Mouse (Mus musculus): Measurements from ENCODE around the gene Trappc6b.
"Not testable (repeated sequence)": the region's sequence is repeated elsewhere in the genome, so short reads cannot be mapped to it uniquely, and the experiment has no call there.

The Trappc6b gene

DNA sequence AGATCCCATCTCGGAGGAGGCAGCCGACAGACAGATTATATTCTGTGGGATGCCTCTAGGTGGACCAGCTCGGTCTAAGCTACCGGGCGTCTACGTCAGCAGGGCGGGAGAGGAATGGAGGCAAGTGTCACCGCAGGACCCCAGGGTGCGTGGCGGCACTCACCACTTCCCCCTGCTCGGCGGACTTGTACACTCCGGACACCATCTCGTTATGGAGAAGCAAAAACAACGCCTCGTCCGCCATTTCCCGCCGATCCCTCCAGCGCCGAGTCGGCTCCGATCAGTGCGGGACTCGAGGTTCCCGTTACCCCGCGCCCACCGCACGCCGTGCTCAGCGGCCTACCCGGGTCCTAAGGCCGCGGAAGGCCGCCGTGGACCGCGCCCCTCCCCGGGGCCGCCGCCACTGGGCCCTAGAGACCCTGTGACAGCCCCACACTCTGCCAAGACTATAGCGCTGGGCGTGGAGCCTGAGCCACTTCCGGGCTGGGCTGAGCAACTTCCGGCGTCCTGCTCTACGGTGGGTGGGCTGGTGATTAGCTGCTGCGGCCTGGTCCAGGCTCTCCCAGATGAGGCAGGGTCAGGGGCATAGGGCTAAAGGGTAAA, at the start of gene Trappc6b:
TSS of gene Trappc6b (minus strand) at position 480 of the 603 bp plus-strand sequence.
- DNase-seq (ENCODE audit: low read depth, low spot score) = peak; percentile 89

GRCm38 (mm10) chr12:59107926-59108325, 46.7 kb upstream of the Trappc6b start:
- no peak for DNase-seq (ENCODE audit: low read depth, low spot score)

DNA sequence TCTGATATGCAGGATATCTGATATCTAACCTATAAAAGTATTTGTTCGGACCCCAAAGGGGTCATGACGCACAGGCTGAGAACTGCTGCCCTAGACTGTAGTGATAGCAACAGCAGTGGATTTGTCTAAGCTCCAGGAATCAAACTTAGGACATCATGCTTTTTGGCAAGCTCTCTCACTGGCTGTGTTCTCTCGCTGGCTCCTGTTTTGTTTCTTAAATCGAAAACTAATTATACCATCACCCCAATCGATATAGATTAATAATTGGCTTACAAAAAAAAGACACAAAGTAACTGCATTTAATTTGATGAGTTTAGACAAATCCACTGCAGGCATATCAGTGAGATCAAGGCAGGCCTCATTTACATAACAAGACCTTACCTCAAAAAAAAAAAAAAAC, 45.2 kb upstream of the Trappc6b start:
- no peak for DNase-seq (ENCODE audit: low read depth, low spot score)

DNA sequence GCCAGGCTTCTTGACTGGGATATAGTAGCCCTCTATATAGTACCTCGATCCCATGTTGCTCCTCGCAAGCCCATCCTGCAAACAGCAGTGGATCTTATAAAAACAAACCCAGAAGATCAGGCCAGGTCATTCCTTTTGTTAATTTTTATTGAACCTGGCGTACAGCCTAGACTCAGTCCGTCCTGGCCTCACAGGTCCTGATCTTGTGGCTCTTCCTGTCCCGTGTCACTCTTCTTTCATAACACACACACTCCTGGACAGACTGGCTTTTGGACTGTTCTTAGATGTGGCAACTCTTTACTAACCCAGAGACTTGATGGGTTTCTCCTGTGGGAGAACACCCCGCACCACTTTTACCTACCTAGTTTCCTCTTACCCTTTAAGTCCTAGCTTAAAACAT, 44.6 kb upstream of the Trappc6b start:
- DNase-seq (ENCODE audit: low read depth, low spot score) = no peak

GRCm38 (mm10) chr12:59104771-59105170, 43.5 kb upstream of the Trappc6b start:
- DNase-seq (ENCODE audit: low read depth, low spot score) = no peak

- DNase-seq (ENCODE audit: low read depth, low spot score) = peak; percentile 16
Observed at GRCm38 (mm10) chr12:59095104-59096025, 34.1 kb upstream of the Trappc6b start, which contains the start of gene Mia2. Mia2 (plus strand) TSS chr12:59095799.

GRCm38 (mm10) chr12:59093543-59093942, 32.3 kb upstream of the Trappc6b start:
- DNase-seq (ENCODE audit: low read depth, low spot score) = no peak

DNA sequence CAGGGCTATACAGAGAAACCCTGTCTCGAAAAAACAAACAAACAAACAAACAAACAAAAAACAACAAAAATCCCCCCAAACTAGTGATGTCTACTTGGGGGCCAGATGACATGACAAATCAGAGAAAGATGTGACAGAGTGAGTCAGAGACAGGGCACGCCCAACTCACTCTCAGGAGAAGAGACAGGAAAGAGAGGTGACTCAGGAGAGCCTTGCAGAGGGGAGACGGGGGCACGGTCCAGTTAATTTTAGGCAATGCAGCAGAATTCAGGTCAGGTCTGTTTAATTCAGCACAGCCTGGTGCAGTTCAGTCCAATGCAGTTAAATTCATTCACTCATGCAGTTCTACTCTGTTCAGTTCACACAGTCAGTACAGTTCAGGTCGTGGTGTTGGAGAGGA, 24.9 kb upstream of the Trappc6b start:
- no peak for DNase-seq (ENCODE audit: low read depth, low spot score)

- peak; percentile 49 for DNase-seq (ENCODE audit: low read depth, low spot score)
Observed at GRCm38 (mm10) chr12:59084446-59084845, 23.2 kb upstream of the Trappc6b start.

GRCm38 (mm10) chr12:59080461-59080860, 19.2 kb upstream of the Trappc6b start:
- no peak for DNase-seq (ENCODE audit: low read depth, low spot score)

GRCm38 (mm10) chr12:59077883-59078282, 16.6 kb upstream of the Trappc6b start:
- no peak for DNase-seq (ENCODE audit: low read depth, low spot score)

- no peak for DNase-seq (ENCODE audit: low read depth, low spot score)
Observed at GRCm38 (mm10) chr12:59076996-59077395, 15.7 kb upstream of the Trappc6b start.

DNA sequence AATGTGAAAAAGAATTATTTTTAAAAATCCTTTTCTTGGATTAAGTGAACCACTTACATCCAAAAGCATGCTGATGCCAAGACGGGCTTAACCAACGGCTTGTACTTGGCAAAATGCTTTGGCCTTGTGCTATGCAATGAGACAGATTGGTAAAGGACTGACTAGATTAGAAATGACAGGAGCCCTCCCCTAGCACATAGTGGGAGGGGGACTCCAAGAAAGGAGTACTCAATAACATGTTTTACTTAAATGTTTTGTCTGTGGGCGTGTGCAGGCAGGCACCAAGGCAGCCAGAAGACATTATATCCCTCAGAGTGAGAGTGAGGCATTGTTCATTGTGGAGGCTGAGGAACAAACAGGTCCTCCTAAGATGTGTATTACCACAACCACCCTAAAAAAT, 12.8 kb upstream of the Trappc6b start:
- no peak for DNase-seq (ENCODE audit: low read depth, low spot score)

DNA sequence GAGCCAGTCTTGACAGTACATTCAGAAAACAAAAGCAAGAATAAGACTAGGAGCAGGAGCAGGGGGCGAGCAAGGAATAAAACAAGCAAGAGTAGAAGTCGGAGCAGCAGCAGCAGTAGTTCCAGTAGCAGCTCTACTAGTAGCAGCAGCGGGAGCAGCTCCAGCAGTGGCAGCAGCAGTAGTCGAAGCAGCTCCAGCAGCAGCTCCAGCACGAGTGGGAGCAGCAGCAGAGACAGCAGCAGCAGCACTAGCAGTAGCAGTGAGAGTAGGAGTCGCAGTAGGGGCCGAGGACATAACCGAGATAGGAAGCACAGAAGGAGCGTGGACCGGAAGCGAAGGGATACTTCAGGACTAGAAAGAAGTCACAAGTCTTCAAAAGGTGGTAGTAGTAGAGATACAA, 11.0 kb upstream of the Trappc6b start:
- DNase-seq (ENCODE audit: low read depth, low spot score) = no peak

DNA sequence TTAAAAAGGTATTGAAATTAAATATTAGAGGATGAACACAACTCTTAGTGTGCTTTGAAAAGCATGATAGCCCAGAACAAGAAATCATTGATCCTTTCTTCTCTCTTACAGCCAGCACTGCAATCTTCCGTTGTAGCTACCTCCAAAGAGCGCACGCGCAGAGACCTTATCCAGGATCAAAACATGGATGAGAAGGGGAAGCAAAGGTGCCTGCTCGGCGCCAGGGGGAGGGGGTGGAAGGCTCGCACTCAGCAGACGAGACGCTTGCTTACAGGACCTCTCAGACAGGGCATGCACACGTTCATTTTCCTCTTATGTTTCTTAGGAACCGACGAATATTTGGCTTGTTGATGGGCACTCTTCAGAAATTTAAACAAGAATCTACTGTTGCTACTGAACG, 7.5 kb upstream of the Trappc6b start:
- peak; percentile 71 for DNase-seq (ENCODE audit: low read depth, low spot score)

GRCm38 (mm10) chr12:59067095-59067494, 5.8 kb upstream of the Trappc6b start:
- DNase-seq (ENCODE audit: low read depth, low spot score) = peak; percentile 36

- peak; percentile 98 for DNase-seq (ENCODE audit: low read depth, low spot score)
Observed at GRCm38 (mm10) chr12:59066448-59067077, 5.3 kb upstream of the Trappc6b start, which contains the start of gene Pnn. Pnn (plus strand) TSS chr12:59066884.

DNA sequence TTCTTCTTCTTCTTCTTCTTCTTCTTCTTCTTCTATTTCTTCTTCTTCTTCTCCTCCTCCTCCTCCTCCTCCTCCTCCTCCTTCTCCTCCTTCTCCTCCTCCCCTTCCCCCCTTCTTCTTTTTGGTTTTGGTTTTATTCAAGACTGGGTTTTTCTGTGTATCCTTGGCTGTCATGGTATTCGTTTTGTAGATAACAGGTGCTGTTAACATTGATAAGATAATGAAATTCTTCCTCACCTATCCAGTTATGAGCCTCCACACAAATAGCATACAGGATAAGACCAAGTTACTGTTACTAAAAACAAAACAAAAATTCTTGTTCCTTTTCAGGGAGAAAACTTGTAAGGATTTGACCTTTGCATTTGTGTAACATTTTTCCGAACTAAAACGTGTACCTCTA, 4.5 kb upstream of the Trappc6b start:
- DNase-seq (ENCODE audit: low read depth, low spot score) = no peak

- DNase-seq (ENCODE audit: low read depth, low spot score) = no peak
Observed at GRCm38 (mm10) chr12:59064837-59065236, 3.6 kb upstream of the Trappc6b start.

GRCm38 (mm10) chr12:59060322-59060721, 950 bp downstream of the Trappc6b start:
- no peak for DNase-seq (ENCODE audit: low read depth, low spot score)

DNA sequence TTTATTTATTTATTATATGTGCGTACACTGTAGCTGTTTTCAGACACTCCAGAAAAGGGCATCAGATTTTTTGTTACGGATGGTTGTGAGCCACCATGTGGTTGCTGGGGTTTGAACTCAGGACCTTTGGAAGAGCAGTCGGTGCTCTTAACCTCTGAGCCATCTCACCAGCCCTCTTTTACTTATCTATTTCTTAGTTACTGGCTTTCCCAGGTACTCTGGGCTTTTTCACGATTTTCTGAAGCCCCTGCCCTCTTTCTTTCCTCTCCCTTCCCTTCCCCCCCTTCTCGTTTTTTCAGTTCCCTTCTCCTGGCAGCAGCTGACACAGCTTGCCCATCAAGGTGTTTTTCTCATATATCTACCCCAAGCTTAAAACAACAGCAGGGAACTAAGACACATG, 3.0 kb downstream of the Trappc6b start:
- not testable (repeated sequence) for DNase-seq (ENCODE audit: low read depth, low spot score)

- no peak for DNase-seq (ENCODE audit: low read depth, low spot score)
Observed at GRCm38 (mm10) chr12:59056222-59056621, 5.0 kb downstream of the Trappc6b start.

All from R1 (cell line).